Comparison of ENCODE assay signal across 7 mouse cellular contexts in genomic region chr19:47731071-47731881, GRCm38 (mm10). TPM values are rescaled to one million over a fixed set of nuclear protein-coding genes. Genes with fewer than 3 reads are reported as not detected.
DNase-seq lines count a peak whose midpoint lies in the region; ATAC-seq lines count a peak whose summit lies in the region.

TSS of gene Sfr1 (plus strand) at chr19:47731682.

- peak within 1 kb of the TSS; percentile 71 for H3K4me2 ChIP-seq in embryonic facial prominence, embryonic 12.5 days (replicated peaks)
- peak within 1 kb of the TSS; percentile 65 for H3K4me2 ChIP-seq in limb, embryonic 11.5 days (ENCODE audit: low read depth, severe bottlenecking)
- peak within 1 kb of the TSS; percentile 75 for H3K4me2 ChIP-seq in midbrain, embryonic 14.5 days (ENCODE audit: low read length)

- peak; percentile 97 for ATAC-seq in embryonic facial prominence, embryonic 12.5 days (ENCODE audit: insufficient number of reproducible peaks, insufficient read depth, low FRiP score, low TSS enrichment)
- peak; percentile 96 for ATAC-seq in limb, embryonic 11.5 days (ENCODE audit: insufficient number of reproducible peaks, low FRiP score, low TSS enrichment, low read depth)
- peak; percentile 98 for ATAC-seq in midbrain, embryonic 14.5 days (ENCODE audit: low FRiP score, low TSS enrichment)

- DNase-seq in adrenal gland, postnatal 25 days: peak; percentile 100
- peak; percentile 100 for DNase-seq in heart, adult 11 months
- DNase-seq in kidney, adult 18-20 months: peak; percentile 98
- peak; percentile 99 for DNase-seq in limb, embryonic 11.5 days (ENCODE audit: low spot score)
- peak; percentile 100 for DNase-seq in midbrain, embryonic 14.5 days
- DNase-seq in spleen, adult 18-20 months: peak; percentile 98 to 99

- no peaks in the 10 kb centered on the region for H3K9me3 ChIP-seq in embryonic facial prominence, embryonic 12.5 days
- H3K9me3 ChIP-seq in limb, embryonic 11.5 days (ENCODE audit: control insufficient read depth, low read length): no peaks in the 10 kb centered on the region
- H3K9me3 ChIP-seq in midbrain, embryonic 14.5 days (ENCODE audit: control insufficient read depth, low read length): no peaks in the 10 kb centered on the region

- H3K27me3 ChIP-seq in embryonic facial prominence, embryonic 12.5 days: no peaks in the 10 kb centered on the region
- no peaks in the 10 kb centered on the region for H3K27me3 ChIP-seq in limb, embryonic 11.5 days (ENCODE audit: control insufficient read depth, insufficient read depth, low read length)
- no peaks in the 10 kb centered on the region for H3K27me3 ChIP-seq in midbrain, embryonic 14.5 days (ENCODE audit: control insufficient read depth, insufficient read depth, low read length)

- H3K4me3 ChIP-seq in embryonic facial prominence, embryonic 12.5 days: peak within 1 kb of the TSS; percentile 75
- peak within 1 kb of the TSS; percentile 65 for H3K4me3 ChIP-seq in limb, embryonic 11.5 days (ENCODE audit: low read depth, low read length)
- peak within 1 kb of the TSS; percentile 71 for H3K4me3 ChIP-seq in midbrain, embryonic 14.5 days (replicated peaks; ENCODE audit: low read depth, low read length)

- peak within 1 kb of the TSS; percentile 98 for H3K27ac ChIP-seq in embryonic facial prominence, embryonic 12.5 days
- peak within 1 kb of the TSS; percentile 84 for H3K27ac ChIP-seq in limb, embryonic 11.5 days (replicated peaks; ENCODE audit: low read depth, low read length)
- peak within 1 kb of the TSS; percentile 96 for H3K27ac ChIP-seq in midbrain, embryonic 14.5 days (replicated peaks; ENCODE audit: low read depth, low read length)

- H3K36me3 ChIP-seq in embryonic facial prominence, embryonic 12.5 days: peaks cover 34% of the 10 kb centered on the region
- peaks cover 11% of the 10 kb centered on the region for H3K36me3 ChIP-seq in limb, embryonic 11.5 days (ENCODE audit: control insufficient read depth, insufficient read depth, low read length)
- peaks cover 36% of the 10 kb centered on the region for H3K36me3 ChIP-seq in midbrain, embryonic 14.5 days (ENCODE audit: control insufficient read depth, insufficient read depth, low read length)

- peak within 1 kb of the TSS; percentile 80 for H3K9ac ChIP-seq in embryonic facial prominence, embryonic 12.5 days
- peak within 1 kb of the TSS; percentile 70 for H3K9ac ChIP-seq in limb, embryonic 11.5 days (ENCODE audit: low read length)
- peak within 1 kb of the TSS; percentile 72 for H3K9ac ChIP-seq in midbrain, embryonic 14.5 days (replicated peaks; ENCODE audit: low read length)

- under 1% methylated on average over 56 of the region's 72 CpGs for WGBS in embryonic facial prominence, embryonic 12.5 days
- WGBS in limb, embryonic 11.5 days: under 1% methylated on average over 42 of the region's 72 CpGs
- under 1% methylated on average over 70 of the region's 72 CpGs for WGBS in midbrain, embryonic 14.5 days

- H3K4me1 ChIP-seq in embryonic facial prominence, embryonic 12.5 days: 0 out of 2 replicates have a peak, but pooled peaks cover 9% of the 10 kb centered on the region
- peaks cover 3% of the 10 kb centered on the region; the same call in 1 of the 2 replicates for H3K4me1 ChIP-seq in limb, embryonic 11.5 days (ENCODE audit: control insufficient read depth, insufficient read depth, low read length)
- H3K4me1 ChIP-seq in midbrain, embryonic 14.5 days (ENCODE audit: control insufficient read depth, insufficient read depth, low read length): no peaks in the 10 kb centered on the region

RNA-seq across cellular contexts. Expression of gene Sfr1, which starts in this region (rescaled TPM):
- 104 TPM in 2 replicates for total RNA-seq in adrenal gland, postnatal 25 days (2021)
- 281 and 297 TPM in 2 replicates for polyA plus RNA-seq in embryonic facial prominence, embryonic 12.5 days (2016; fragmentation: Nextera tagmentation; extraction: Ambion mirVana)
- polyA plus RNA-seq in limb, embryonic 11.5 days (2014; fragmentation: Nextera tagmentation; extraction: Ambion mirVana): 311 and 312 TPM in 2 replicates
- 168 and 176 TPM in 2 replicates for polyA plus RNA-seq in midbrain, embryonic 14.5 days (2014; fragmentation: Nextera tagmentation; extraction: Ambion mirVana)

Comparison
In these comparisons a context has a peak if more than half of its experiments do, and no peak if none do; other contexts are left out.
1. Peak in every context shown above with its lines: DNase-seq, ATAC-seq, H3K4me3 ChIP-seq and H3K27ac ChIP-seq.